Mouse (Mus musculus) brain, adult 2 months (tissue): ENCODE measurements around the gene Styk1.
"Not testable (repeated sequence)": the region's sequence is repeated elsewhere in the genome, so short reads cannot be mapped to it uniquely, and the experiment has no call there.

Source experiments
- DNase-seq: peaks from one replicate; pipeline ENCODE4 v3.0.0; 2011; ENCODE audit warnings: low read depth, low spot score

Styk1 gene

DNA sequence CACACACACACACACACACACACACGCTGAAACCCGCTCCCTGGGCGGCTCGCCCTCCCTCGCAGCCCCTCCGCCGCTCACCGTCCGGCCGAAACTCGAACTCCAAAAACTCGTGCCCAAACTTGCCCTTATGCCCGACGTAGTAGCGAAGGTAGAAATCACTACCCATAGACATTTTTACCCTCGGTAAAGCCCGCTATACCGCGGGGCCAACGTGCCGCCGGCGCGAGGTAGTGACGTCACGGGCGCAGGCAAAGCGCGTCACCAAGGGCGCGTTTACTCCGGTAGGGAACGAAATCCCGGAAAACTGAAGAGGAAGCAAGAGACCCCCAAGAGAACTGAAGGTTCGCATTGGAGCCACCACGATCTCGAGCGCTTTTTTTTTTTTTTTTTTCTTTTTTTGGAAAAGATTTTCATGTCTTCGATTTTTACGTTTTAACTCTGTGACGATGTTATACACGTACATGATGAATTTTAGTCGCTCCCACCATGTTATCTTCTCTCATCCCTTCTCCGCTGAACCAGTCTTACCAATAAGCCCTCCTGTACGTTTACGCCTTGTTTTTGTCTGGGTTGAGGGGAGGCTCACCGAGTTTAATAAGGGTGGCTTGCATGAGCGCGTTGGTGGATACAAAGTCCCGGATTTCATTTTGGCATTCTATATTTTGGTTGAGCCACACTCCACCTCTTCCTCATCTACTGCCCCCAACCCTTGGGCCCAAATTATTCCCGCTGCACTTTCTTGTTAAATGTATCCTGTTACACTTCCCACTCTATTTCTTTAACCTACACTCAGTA, 60.2 kb downstream of the Styk1 start, which contains the start of gene Magohb:
Gene Magohb, minus strand, starts transcription at position 254 of the 798 bp plus-strand sequence.
- DNase-seq = peak; percentile 88

DNA sequence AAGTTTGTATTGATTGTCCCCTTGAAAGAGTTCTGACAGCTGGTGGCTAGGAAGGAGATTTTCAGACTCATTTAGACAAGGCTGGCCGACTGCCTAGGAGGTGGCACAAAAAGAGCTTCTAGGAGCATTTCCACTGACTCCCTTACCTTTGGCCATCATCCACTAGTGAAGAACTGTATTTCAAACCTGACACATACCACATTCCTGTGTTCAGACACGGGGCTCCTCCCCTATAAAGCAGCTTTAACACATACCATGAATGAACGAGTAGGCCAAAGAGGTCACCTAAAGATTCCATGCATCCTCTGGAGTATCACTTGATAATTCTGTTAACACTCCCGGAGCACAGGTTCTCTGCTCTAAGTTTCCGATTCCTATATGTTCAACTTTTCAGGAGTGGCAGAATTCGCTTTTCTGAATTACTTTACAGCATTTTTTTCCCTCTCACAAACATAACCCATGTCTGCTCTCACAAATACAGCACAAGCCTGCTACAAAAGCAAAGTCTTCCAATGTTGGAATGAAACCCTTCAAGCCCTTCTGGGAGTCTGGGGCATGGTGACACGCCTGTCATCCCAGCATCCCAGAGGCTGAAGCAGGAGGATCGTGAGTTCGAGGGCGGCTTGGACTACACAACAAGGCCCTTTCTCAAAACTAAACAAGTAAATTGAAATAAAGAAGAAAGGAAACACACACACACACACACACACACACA, 61.0 kb downstream of the Styk1 start:
- DNase-seq = peak; percentile 45

DNA sequence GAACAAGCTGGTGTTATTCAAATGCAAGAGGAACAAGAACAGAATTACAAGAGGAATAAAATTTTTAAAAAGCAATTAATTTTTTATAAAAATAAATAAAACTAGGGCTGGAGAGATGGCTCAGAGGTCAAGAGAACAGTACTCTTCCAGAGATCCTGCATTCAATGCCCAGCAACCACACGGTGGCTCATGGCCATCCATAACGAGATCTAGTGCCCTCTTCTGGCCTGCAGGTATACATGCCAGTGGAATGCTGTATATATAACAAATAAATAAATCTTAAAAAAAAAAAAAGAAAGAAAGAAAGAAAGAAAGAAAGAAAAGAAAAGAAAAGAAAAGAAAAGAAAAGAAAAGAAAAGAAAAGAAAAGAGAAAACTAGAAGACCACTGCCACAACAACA, 63.0 kb downstream of the Styk1 start:
- DNase-seq = peak; percentile 74

DNA sequence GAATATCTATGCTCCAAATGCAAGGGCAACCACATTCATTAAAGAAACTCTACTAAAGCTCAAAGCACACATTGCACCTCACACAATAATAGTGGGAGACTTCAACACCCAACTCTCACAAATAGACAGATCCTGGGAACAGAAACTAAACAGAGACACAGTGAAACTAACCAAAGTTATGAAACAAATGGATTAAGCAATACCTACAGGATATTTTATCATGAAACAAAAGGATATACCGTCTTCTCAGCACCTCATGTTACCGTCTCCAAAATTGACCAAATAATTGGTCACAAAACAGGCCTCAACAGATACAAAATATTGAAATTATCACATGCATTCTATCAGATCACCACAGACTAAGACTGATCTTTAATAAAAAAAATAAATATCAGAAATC, 75.2 kb downstream of the Styk1 start:
- DNase-seq = not testable (repeated sequence)

DNA sequence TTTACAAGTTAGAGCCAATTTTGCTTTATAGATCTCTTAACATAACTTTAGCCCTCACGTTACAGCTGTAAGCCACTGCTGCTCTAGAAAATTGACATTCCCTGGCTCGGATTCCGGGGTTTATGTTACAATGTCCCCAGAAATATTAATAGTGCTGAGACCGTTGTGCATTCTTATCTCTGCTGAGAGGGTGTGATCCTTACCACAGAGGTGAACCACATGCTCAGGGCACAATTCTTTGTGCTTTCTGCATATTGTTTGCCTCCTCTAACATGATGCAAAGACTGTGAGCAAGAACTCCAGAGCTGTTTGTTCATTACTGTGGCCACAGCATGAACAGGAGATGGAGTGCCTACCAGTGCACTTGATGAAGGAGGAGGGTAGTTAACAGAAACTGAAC, 76.7 kb downstream of the Styk1 start:
- no peak for DNase-seq

DNA sequence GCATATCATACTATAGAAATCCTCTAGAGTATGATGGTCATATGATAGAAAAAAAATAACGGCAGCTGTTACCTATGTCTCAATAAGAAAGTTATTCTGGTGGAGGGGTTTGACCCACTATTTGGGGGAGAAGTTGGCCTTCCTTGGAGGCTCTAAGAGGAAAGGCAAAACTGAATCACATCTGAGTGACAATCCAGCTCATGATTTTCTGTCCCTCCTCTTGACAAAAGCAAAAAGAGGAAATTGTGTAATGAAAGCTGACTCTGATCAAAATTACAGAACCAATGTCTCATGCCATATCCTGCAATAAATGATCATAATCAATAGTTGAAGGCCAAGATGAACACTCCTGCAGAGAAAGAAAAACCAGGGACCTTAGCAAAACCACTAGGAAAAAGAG, 81.1 kb downstream of the Styk1 start:
- DNase-seq = no peak

- DNase-seq = no peak
These were observed 83.1 kb downstream of the Styk1 start for GRCm38 (mm10) chr6:131270312-131270711.

GRCm38 (mm10) chr6:131269599-131269998, 83.8 kb downstream of the Styk1 start:
- DNase-seq = no peak

- DNase-seq = no peak
These were observed 89.2 kb downstream of the Styk1 start for GRCm38 (mm10) chr6:131264175-131264574.

- no peak for DNase-seq
These were observed 90.6 kb downstream of the Styk1 start for GRCm38 (mm10) chr6:131262778-131263177.

DNA sequence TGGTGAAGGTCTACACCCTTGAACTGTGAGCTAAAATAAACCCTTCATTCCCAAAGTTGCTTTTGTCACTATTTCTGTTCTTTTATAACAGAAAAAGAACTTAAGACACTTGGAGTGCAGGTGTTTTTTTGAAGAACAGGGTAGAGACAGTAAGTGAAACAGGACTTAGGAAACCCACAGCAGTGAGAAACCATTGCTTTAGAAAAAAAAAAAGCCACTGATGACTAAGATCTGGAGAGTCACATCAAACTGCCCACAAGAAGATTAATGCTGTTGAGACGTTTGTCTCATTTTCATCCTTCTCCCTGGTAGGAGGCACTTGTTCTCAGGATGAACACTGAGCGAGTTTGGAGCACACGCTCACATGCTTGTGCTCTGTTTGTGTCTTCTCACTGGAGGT, 91.4 kb downstream of the Styk1 start:
- DNase-seq = no peak
